Mouse (Mus musculus) thymus, adult 2 months (tissue): ENCODE measurements at regions not wholly inside any gene's neighbourhood (a gene's known extent, or its start where the extent isn't known, plus 50 kb on each side); places are given as distances from the start of the nearest gene placed in this dataset.

Experiments
- CTCF ChIP-seq: fragments of 200-500 bp; IDR thresholded peaks from 2 replicates; pipeline ENCODE4 v1.5.1; 2012; ENCODE audit warnings: mild to moderate bottlenecking, control low read depth, low read length, moderate library complexity, borderline replicate concordance; ENCODE audit not compliant: control insufficient read depth, poor library complexity, insufficient read depth; ENCODE audit errors: extremely low read depth
- POLR2A ChIP-seq: fragments of 200-500 bp; IDR thresholded peaks from 2 replicates; pipeline ENCODE4 v1.6.1; 2012; ENCODE audit warnings: mild to moderate bottlenecking, low read length, control low read depth, moderate library complexity; ENCODE audit not compliant: control insufficient read depth, poor library complexity, insufficient read depth; ENCODE audit errors: extremely low read depth

DNA sequence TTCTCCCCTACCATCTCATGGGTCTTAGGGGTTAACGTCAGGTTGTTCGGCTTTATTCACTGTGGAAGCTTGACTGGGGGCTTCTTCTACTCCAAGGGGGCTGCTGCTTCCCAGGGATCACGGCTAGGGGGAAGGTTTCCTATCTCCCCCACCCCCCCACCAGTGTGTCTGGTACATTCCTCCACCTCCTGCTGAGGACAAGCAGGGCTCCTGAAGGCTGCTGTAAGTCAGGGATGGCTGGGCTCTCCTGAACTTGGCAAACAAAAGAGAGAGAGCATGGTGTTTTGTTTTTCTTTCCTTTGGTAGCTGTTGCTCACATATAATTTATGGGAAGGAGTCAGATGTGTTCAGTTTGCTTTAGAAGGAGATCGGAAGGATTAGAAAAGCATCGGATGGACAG is 54.7 kb upstream of the Commd3 start:
- TF ChIP-seq CTCF (no peak), POLR2A (no peak)
